Mouse (Mus musculus): ENCODE measurements around the gene Gprc5c. TPM values are rescaled to one million over a fixed set of nuclear protein-coding genes. Genes with fewer than 3 reads are reported as not detected.

Gene Gprc5c
- total and polyA plus RNA-seq, 3 experiments = not detected

DNA sequence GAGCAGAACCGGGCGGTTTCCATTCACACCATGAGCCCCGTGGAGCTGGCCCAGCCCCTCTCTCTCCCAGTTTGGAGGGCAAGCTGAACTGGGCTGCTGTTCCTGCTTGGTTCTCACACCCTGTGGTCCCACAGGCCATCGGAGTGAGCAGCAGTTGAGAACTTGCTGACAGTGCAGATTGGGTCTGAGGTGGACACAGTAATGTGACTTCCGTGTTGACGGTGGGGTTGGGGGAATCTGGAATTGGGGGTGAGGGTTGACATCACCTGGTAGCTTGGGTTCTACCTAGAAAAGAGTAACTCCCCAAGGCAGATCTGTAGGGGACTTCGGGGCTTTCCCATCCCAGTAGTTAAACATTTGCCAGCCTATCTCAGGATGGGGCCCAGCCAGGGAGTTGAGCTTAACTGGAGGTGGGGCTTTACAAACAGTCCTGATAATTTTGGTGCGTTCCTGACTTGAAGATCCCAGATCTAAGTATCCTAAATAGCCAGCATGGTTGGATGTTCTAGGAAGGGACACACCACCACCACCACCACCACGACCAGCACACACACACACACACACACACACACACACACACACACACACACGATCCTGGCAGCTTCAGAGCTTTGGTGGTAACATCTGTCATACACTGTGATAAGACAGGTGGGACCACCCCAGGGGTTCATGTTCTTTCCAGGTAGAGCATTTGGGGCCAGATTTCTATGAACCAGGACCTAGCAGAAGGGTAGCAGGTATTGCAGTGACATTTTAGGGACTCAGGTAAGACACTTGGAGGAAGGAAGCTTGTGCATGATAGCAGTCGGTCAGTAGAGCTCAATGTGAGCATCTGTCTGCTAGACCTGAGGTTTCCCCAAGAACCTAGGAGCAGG, 16.6 kb downstream of the Gprc5c start:
- dilution Hi-C loops (cut with MboI; ENCODE audit: extremely low pct_ligation_motif_present, extremely low pct_unique_long_range_greater_than_20kb, low sequenced_read_pairs) = no loop called here
- no peaks in the 10 kb centered on the region for H3K9me3 ChIP-seq (replicated peaks; ENCODE audit: low read length)
- H3K4me1 ChIP-seq (ENCODE audit: control insufficient read depth in 1 of 2, insufficient read depth in 2 of 2) = peaks cover 18 to 39% of the 10 kb centered on the region in 2 experiments
- H3K4me3 ChIP-seq (replicated peaks in 1 of 3; ENCODE audit: low read depth in 2 of 3, low read length in 2 of 3, poor library complexity in 1 of 3) = no peak overlapping the region
- in situ Hi-C loops (cut with MboI; ENCODE audit: low pct_ligation_motif_present, low pct_unique_long_range_greater_than_20kb, low sequenced_read_pairs) = no loop called here
- H3K79me2 ChIP-seq (replicated peaks; ENCODE audit: control insufficient read depth, extremely low read depth, insufficient read depth, poor library complexity, severe bottlenecking) = no peaks in the 10 kb centered on the region
- DNase-seq (ENCODE audit: extremely low read depth) = no peak
- TF ChIP-seq NRF1 (IDR thresholded peaks at IDR 0.05; ENCODE audit: low read depth, low read length) (no peak), IRF4 (IDR thresholded peaks at IDR 0.05; ENCODE audit: low read depth, low read length) (no peak), MAFK (IDR thresholded peaks at IDR 0.05; ENCODE audit: insufficient replicate concordance, low read length) (peak; percentile 91)
- H3K27me3 ChIP-seq (replicated peaks) = peaks cover 1% of the 10 kb centered on the region
- H3K36me3 ChIP-seq (replicated peaks in 1 of 2; ENCODE audit: control insufficient read depth in 1 of 2, insufficient read depth in 1 of 2, low read length in 1 of 2) = no peaks in the 10 kb centered on the region
- no peak overlapping the region for H3K27ac ChIP-seq (ENCODE audit: insufficient read depth, low read depth)
- H3K9ac ChIP-seq (ENCODE audit: insufficient read depth, low read depth) = no peak overlapping the region
- H3K4me2 ChIP-seq (ENCODE audit: insufficient read depth, low read depth, poor library complexity, severe bottlenecking) = no peak overlapping the region

GRCm38 (mm10) chr11:114868280-114868679, 17.3 kb downstream of the Gprc5c start:
- H3K4me2 ChIP-seq (ENCODE audit: insufficient read depth, low read depth, poor library complexity, severe bottlenecking) = no peak overlapping the region
- H3K27ac ChIP-seq (ENCODE audit: insufficient read depth, low read depth) = no peak overlapping the region
- H3K4me1 ChIP-seq (ENCODE audit: control insufficient read depth in 1 of 2, insufficient read depth in 2 of 2) = peaks cover 23 to 46% of the 10 kb centered on the region in 2 experiments
- TF ChIP-seq SMC3 (IDR thresholded peaks at IDR 0.05; ENCODE audit: low read depth, low read length) (peak; percentile 10; the same call in 1 of the 2 replicates), EP300 (IDR thresholded peaks at IDR 0.05; ENCODE audit: low read length) (no peak), ZMIZ1 (IDR thresholded peaks at IDR 0.05; ENCODE audit: low read depth, low read length) (no peak)
- no peak overlapping the region for H3K9ac ChIP-seq (ENCODE audit: insufficient read depth, low read depth)
- H3K36me3 ChIP-seq (replicated peaks in 1 of 2; ENCODE audit: control insufficient read depth in 1 of 2, insufficient read depth in 1 of 2, low read length in 1 of 2) = no peaks in the 10 kb centered on the region
- H3K79me2 ChIP-seq (replicated peaks; ENCODE audit: control insufficient read depth, extremely low read depth, insufficient read depth, poor library complexity, severe bottlenecking) = no peaks in the 10 kb centered on the region
- dilution Hi-C loops (cut with MboI; ENCODE audit: extremely low pct_ligation_motif_present, extremely low pct_unique_long_range_greater_than_20kb, low sequenced_read_pairs) (no loop called here), in situ Hi-C loops (cut with MboI; ENCODE audit: low pct_ligation_motif_present, low pct_unique_long_range_greater_than_20kb, low sequenced_read_pairs) (no loop called here)
- no peaks in the 10 kb centered on the region for H3K9me3 ChIP-seq (replicated peaks; ENCODE audit: low read length)
- no peak for DNase-seq (ENCODE audit: extremely low read depth)
- peaks cover 1% of the 10 kb centered on the region for H3K27me3 ChIP-seq (replicated peaks)
- no peak overlapping the region for H3K4me3 ChIP-seq (replicated peaks in 1 of 3; ENCODE audit: low read depth in 2 of 3, low read length in 2 of 3, poor library complexity in 1 of 3)

GRCm38 (mm10) chr11:114869787-114870186, 18.8 kb downstream of the Gprc5c start:
- no peak for DNase-seq (ENCODE audit: extremely low read depth)
- Histone ChIP-seq H3K79me2 (replicated peaks; ENCODE audit: control insufficient read depth, extremely low read depth, insufficient read depth, poor library complexity, severe bottlenecking) (no peaks in the 10 kb centered on the region), H3K27me3 (replicated peaks) (peaks cover 1% of the 10 kb centered on the region), H3K4me2 (ENCODE audit: insufficient read depth, low read depth, poor library complexity, severe bottlenecking) (no peak overlapping the region), H3K27ac (ENCODE audit: insufficient read depth, low read depth) (no peak overlapping the region), H3K9me3 (replicated peaks; ENCODE audit: low read length) (no peaks in the 10 kb centered on the region), H3K4me1 (ENCODE audit: control insufficient read depth in 1 of 2, insufficient read depth in 2 of 2) (peaks cover 25 to 59% of the 10 kb centered on the region in 2 experiments), H3K4me3 (replicated peaks in 1 of 3; ENCODE audit: low read depth in 2 of 3, low read length in 2 of 3, poor library complexity in 1 of 3) (no peak overlapping the region), H3K9ac (ENCODE audit: insufficient read depth, low read depth) (no peak overlapping the region), H3K36me3 (replicated peaks in 1 of 2; ENCODE audit: control insufficient read depth in 1 of 2, insufficient read depth in 1 of 2, low read length in 1 of 2) (no peaks in the 10 kb centered on the region)
- in situ Hi-C loops (cut with MboI; ENCODE audit: low pct_ligation_motif_present, low pct_unique_long_range_greater_than_20kb, low sequenced_read_pairs) = no loop called here
- dilution Hi-C loops (cut with MboI; ENCODE audit: extremely low pct_ligation_motif_present, extremely low pct_unique_long_range_greater_than_20kb, low sequenced_read_pairs) = no loop called here
- TF ChIP-seq RCOR1 (conservative IDR thresholded peaks at IDR 0.05; ENCODE audit: low read depth, low read length) = no peak
- no peak for TF ChIP-seq MYC (IDR thresholded peaks at IDR 0.05; ENCODE audit: low read depth, low read length)
- TF ChIP-seq KAT2A (IDR thresholded peaks at IDR 0.05; ENCODE audit: insufficient replicate concordance, low read length) = no peak
- no peak for TF ChIP-seq E2F4 (IDR thresholded peaks at IDR 0.05; ENCODE audit: insufficient replicate concordance, low read depth, low read length)
- no peak for TF ChIP-seq MXI1 (IDR thresholded peaks at IDR 0.05; ENCODE audit: low read depth, low read length)
- no peak for TF ChIP-seq USF1 (IDR thresholded peaks at IDR 0.05; ENCODE audit: low read depth, low read length)
- no peak for TF ChIP-seq EP300 (IDR thresholded peaks at IDR 0.05; ENCODE audit: low read length)
- no peak for TF ChIP-seq GABPA (IDR thresholded peaks at IDR 0.05; ENCODE audit: insufficient replicate concordance, low read depth, low read length)
- TF ChIP-seq JUND (conservative IDR thresholded peaks at IDR 0.05; ENCODE audit: low read depth, low read length) = no peak
- TF ChIP-seq IRF4 (IDR thresholded peaks at IDR 0.05; ENCODE audit: low read depth, low read length) = no peak
- no peak for TF ChIP-seq ZKSCAN1 (IDR thresholded peaks at IDR 0.05; ENCODE audit: borderline replicate concordance, low read depth, low read length)
- no peak for TF ChIP-seq CTCF (conservative IDR thresholded peaks at IDR 0.05 in 1 of 2, IDR thresholded peaks at IDR 0.05 in 1 of 2; ENCODE audit: low read depth in 2 of 2, low read length in 2 of 2)
- no peak for TF ChIP-seq NRF1 (IDR thresholded peaks at IDR 0.05; ENCODE audit: low read depth, low read length)
- TF ChIP-seq CHD1 (IDR thresholded peaks at IDR 0.05; ENCODE audit: low read depth, low read length) = no peak
- no peak for TF ChIP-seq MAFK (IDR thresholded peaks at IDR 0.05; ENCODE audit: insufficient replicate concordance, low read length)
- no peak for TF ChIP-seq NELFE (IDR thresholded peaks at IDR 0.05; ENCODE audit: low read depth, low read length)
- TF ChIP-seq MAX (IDR thresholded peaks at IDR 0.05; ENCODE audit: low read length) = no peak
- no peak for TF ChIP-seq MEF2A (IDR thresholded peaks at IDR 0.05; ENCODE audit: borderline replicate concordance, low read depth, low read length)
- no peak for TF ChIP-seq UBTF (IDR thresholded peaks at IDR 0.05; ENCODE audit: low read depth, low read length)
